Mouse (Mus musculus) heart, embryonic 15.5 days (tissue): Measurements from ENCODE around the gene Adgrg1. TPM values are rescaled to one million over a fixed set of nuclear protein-coding genes. Genes with fewer than 3 reads are reported as not detected.

Source experiments
- ATAC-seq: fragments of 200-750 bp; cut with Nextera tagmentation; replicated peaks from 2 replicates; pipeline ENCODE4 v1.8.0; 2017; ENCODE audit warnings: low read depth, moderate TSS enrichment; ENCODE audit not compliant: insufficient number of reproducible peaks, insufficient read depth, low FRiP score
- H3K27ac ChIP-seq: fragments of 300-500 bp; sonication (generic); 2 replicates; pipeline ENCODE4 v1.5.1; 2015; ENCODE audit warnings: mild to moderate bottlenecking, inconsistent platforms
- H3K27me3 ChIP-seq: fragments of 300-500 bp; sonication (generic); 2 replicates; pipeline ENCODE4 v1.6.1; 2015; ENCODE audit warnings: inconsistent platforms
- H3K36me3 ChIP-seq: fragments of 300-500 bp; sonication (generic); 2 replicates; pipeline ENCODE4 v1.6.1; 2015; ENCODE audit warnings: mild to moderate bottlenecking, inconsistent platforms
- H3K4me1 ChIP-seq: fragments of 300-500 bp; sonication (generic); replicated peaks from 2 replicates; pipeline ENCODE4 v1.6.1; 2015; ENCODE audit warnings: inconsistent platforms
- H3K4me2 ChIP-seq: fragments of 300-500 bp; sonication (generic); 2 replicates; pipeline ENCODE4 v1.6.1; 2015; ENCODE audit warnings: inconsistent platforms, mild to moderate bottlenecking, moderate library complexity
- H3K4me3 ChIP-seq: fragments of 300-500 bp; sonication (generic); 2 replicates; pipeline ENCODE4 v1.5.1; 2015; ENCODE audit warnings: mild to moderate bottlenecking, inconsistent platforms
- H3K9ac ChIP-seq: fragments of 300-500 bp; sonication (generic); 2 replicates; pipeline ENCODE4 v1.6.1; 2015; ENCODE audit warnings: mild to moderate bottlenecking, inconsistent platforms
- H3K9me3 ChIP-seq: fragments of 300-500 bp; sonication (generic); replicated peaks from 2 replicates; pipeline ENCODE4 v1.6.1; 2016; ENCODE audit warnings: inconsistent platforms
- WGBS: fragments of 180-500 bp; shearing (Covaris S2); methylation state at CpG from one replicate; pipeline ENCODE4 v1.1.7; 2015; ENCODE audit warnings: mixed read lengths; 5-methylcytosine and 5-hydroxymethylcytosine counted together
- polyA plus RNA-seq: library from polyadenylated mRNA; unstranded; fragments of >200 nt; fragmentation: Nextera tagmentation; extraction: Ambion mirVana; gene quantifications from 2 replicates; pipeline ENCODE4 v1.2.1, GENCODE M21; 2015

The Adgrg1 gene
- polyA plus RNA-seq, 1 experiment from 2014 or later = 4.6 TPM

DNA sequence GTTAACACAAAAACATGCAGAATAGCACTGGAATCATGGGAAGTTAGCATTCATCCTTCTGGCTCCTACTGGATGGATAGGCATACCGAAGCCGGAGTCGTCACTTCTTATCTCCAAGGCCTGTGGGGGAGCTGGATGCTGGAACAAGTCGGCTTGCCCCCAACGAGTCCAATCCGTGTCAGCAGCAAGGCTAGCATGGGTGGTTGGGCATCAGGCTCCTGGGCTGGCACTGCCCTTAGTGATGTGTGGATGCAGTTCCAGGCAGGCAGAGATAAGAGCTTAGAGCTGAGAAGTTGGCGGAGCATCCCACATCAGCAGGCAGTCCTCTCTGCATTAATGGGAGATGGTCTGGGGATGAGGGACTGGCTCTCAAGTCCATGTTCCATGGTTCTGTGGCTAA lies 13.0 kb downstream of the Adgrg1 start:
- H3K27ac ChIP-seq = no peak overlapping the region
- H3K4me2 ChIP-seq = peak overlapping the region; percentile 16; the same call in 1 of the 2 replicates
- H3K9ac ChIP-seq = no peak overlapping the region
- H3K4me3 ChIP-seq = no peak overlapping the region
- no peaks in the 10 kb centered on the region for H3K9me3 ChIP-seq
- H3K36me3 ChIP-seq = no peaks in the 10 kb centered on the region
- peaks cover 56% of the 10 kb centered on the region for H3K4me1 ChIP-seq
- WGBS = 41% methylated on average over 7 of the region's 7 CpGs
- ATAC-seq = no peak
- H3K27me3 ChIP-seq = no peaks in the 10 kb centered on the region

DNA sequence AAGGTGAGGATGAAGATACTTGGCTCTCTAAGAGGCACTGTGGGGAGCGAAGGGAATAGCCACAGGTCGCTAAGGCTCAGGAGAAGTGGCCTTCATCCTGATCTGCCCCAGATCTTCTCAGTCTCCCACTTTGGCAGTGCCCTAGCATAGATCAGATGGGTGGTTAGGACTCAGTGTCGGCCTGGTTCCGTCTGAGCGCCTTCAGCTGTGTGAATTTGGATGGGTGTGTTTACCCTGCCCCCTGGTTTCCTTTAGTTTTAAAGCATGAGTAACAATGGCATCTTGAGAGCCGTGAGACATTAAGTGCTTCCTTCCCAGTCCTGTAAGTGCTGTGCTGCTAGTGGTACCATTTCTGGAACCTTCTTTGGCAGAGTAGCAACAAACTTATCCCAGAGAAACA lies 14.1 kb downstream of the Adgrg1 start:
- Histone ChIP-seq H3K9me3 (no peaks in the 10 kb centered on the region), H3K4me2 (no peak overlapping the region), H3K4me3 (no peak overlapping the region), H3K4me1 (peaks cover 56% of the 10 kb centered on the region), H3K27ac (no peak overlapping the region), H3K27me3 (no peaks in the 10 kb centered on the region), H3K9ac (no peak overlapping the region), H3K36me3 (no peaks in the 10 kb centered on the region)
- WGBS = 75% methylated on average over 6 of the region's 6 CpGs
- ATAC-seq = no peak

DNA sequence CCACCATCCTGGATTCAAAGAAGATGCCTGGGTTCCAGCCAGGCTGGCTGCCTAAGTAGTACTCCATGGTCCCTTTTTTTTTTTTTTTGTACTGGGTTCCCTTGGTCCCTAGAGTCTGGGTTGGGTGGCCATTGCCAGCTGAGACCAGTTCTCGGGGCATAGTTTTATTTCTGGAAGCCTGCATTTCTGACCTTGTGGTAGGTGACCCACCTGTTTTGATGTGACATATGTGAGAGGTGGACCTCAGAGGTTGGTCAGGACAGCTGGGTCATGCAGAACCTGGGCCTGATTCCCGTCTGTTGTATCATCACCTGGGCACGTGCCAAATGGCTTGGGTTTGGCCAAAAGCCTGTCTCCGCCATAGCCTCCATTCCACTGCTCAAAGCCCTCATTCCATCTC lies 15.2 kb downstream of the Adgrg1 start:
- Histone ChIP-seq H3K27me3 (no peaks in the 10 kb centered on the region), H3K9ac (no peak overlapping the region), H3K4me2 (no peak overlapping the region), H3K9me3 (no peaks in the 10 kb centered on the region), H3K27ac (no peak overlapping the region), H3K4me3 (no peak overlapping the region), H3K4me1 (peaks cover 54% of the 10 kb centered on the region), H3K36me3 (no peaks in the 10 kb centered on the region)
- WGBS = 89% methylated on average over 4 of the region's 4 CpGs
- no peak for ATAC-seq

DNA sequence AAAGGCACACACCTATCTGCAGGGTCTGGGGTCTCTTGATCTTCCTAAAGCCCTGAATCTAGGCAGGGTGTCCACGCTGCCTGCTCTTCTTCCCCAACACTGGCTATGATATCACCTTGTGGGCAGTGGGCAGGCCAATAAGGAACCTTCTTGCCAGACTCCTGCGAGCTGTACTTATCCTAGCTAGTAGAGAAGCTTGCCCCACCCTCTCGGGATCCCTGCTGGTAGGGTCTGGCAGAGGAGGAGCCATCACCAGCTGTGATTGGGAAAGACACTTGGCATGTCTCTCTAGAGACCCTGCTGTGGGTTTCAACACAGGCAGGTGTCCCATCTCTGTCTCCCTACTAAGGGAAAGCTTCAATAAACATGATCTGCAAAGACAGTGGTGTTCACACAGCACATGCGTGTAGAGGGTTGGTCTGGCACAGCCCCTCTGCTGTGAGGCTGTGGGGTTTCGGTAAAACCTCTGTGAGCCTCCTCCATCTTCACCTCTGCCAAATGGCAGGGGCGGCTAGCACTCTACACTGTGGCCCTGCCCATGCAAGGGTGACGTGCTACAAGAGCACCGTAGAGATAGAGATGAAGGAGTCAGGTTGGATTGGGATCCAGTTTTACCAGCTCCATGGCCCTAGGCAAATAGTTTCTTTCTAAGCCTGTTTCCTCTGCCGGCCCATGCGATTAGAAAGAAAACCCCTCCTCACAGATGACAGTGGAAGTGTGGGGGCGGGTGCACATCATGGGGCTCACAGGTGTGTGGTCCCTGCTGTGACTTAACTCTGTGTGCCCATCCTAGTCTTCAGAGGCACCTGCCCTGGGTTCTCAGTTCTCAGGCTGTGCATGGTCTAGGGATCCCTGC lies 16.3 kb downstream of the Adgrg1 start:
- 52% methylated on average over 11 of the region's 11 CpGs for WGBS
- no peak overlapping the region for H3K4me2 ChIP-seq

DNA sequence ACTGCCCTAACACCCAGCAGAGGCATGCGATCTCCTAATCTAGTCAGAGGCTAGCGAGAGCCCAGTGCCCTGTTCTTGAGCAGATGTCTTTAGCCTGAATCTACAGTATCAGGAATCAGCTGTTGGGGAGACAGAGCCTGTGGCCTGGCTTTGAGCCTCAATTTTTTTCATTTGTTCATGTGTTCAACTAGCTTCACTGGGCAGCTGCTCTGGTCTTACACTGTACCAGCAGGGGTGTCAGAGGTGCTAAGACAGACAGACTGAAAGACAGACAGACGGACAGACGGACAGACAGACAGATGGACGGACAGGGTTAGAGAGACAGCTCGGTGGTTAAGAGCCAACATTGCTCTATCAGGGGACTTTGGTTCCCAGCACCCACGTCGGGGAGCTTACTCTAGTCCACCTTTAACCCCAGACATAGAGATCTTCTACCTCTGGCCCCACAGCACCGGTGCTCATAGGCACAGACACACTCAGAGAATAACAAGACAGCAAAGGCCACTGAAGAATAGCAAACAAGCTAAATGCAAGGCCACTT lies 17.0 kb downstream of the Adgrg1 start:
- Histone ChIP-seq H3K27ac (peak overlapping the region; percentile 61; the same call in 1 of the 2 replicates), H3K4me2 (no peak overlapping the region), H3K4me3 (no peak overlapping the region), H3K36me3 (no peaks in the 10 kb centered on the region), H3K9me3 (no peaks in the 10 kb centered on the region), H3K9ac (no peak overlapping the region), H3K4me1 (peaks cover 47% of the 10 kb centered on the region), H3K27me3 (no peaks in the 10 kb centered on the region)
- 74% methylated on average over 9 of the region's 9 CpGs for WGBS
- no peak for ATAC-seq

More for the DNA sequence above, 16.3 kb downstream of the Adgrg1 start:
- no peaks in the 10 kb centered on the region for H3K27me3 ChIP-seq
- H3K27ac ChIP-seq = no peak overlapping the region
- H3K4me1 ChIP-seq = peaks cover 48% of the 10 kb centered on the region
- H3K4me3 ChIP-seq = no peak overlapping the region
- ATAC-seq = no peak
- H3K9me3 ChIP-seq = no peaks in the 10 kb centered on the region
- no peaks in the 10 kb centered on the region for H3K36me3 ChIP-seq
- H3K9ac ChIP-seq = no peak overlapping the region

DNA sequence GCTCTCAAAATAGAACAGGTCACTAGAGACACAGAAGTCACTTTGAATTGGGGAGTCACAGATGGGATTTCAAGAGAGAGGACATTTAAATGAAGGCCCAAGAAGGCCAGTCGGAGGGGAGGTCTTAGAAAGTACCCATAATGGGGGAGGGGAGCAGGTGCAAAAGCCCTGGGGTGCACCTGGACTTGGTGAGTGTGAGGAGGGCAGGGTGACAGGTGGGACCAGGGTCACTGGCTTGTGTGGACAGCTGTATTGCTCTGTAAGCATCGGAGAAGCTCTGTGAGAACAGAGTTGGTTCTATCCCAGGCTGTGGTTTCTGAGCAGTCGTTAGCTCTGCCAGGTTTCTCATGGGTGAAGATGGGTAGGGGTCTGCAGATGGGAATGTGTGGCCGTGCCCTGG lies 17.5 kb downstream of the Adgrg1 start:
- H3K36me3 ChIP-seq = no peaks in the 10 kb centered on the region
- no peaks in the 10 kb centered on the region for H3K9me3 ChIP-seq
- H3K4me3 ChIP-seq = no peak overlapping the region
- H3K4me1 ChIP-seq = peaks cover 42% of the 10 kb centered on the region
- no peaks in the 10 kb centered on the region for H3K27me3 ChIP-seq
- H3K4me2 ChIP-seq = no peak overlapping the region
- no peak overlapping the region for H3K9ac ChIP-seq
- WGBS = 86% methylated on average over 4 of the region's 4 CpGs
- no peak for ATAC-seq
- peak overlapping the region; percentile 61; the same call in 1 of the 2 replicates for H3K27ac ChIP-seq

DNA sequence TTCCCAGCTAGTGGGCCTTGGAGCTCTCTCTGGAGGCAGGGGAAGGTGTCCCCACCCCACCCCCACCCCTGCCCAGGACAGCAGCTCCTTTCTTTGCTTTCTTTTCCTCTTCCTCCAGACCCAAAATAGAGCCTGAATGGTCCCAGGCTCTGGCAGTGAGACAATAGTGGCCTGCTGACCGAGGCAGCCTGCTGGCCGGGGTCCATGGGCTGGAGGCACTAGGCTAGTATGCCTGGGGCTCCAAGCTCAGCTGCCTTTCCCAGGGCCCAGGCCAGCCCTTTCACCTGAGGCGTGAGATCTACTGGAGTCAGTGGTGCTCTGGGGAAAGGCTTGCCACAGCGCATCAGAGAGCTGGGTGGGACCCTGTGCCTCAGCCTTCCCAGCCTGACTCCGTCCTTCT lies 18.0 kb downstream of the Adgrg1 start:
- Histone ChIP-seq H3K27me3 (no peaks in the 10 kb centered on the region), H3K27ac (peak overlapping the region; percentile 61), H3K36me3 (no peaks in the 10 kb centered on the region), H3K9ac (no peak overlapping the region), H3K9me3 (no peaks in the 10 kb centered on the region), H3K4me3 (no peak overlapping the region), H3K4me1 (peaks cover 41% of the 10 kb centered on the region), H3K4me2 (no peak overlapping the region)
- peak; percentile 37 for ATAC-seq
- 52% methylated on average over 5 of the region's 5 CpGs for WGBS

DNA sequence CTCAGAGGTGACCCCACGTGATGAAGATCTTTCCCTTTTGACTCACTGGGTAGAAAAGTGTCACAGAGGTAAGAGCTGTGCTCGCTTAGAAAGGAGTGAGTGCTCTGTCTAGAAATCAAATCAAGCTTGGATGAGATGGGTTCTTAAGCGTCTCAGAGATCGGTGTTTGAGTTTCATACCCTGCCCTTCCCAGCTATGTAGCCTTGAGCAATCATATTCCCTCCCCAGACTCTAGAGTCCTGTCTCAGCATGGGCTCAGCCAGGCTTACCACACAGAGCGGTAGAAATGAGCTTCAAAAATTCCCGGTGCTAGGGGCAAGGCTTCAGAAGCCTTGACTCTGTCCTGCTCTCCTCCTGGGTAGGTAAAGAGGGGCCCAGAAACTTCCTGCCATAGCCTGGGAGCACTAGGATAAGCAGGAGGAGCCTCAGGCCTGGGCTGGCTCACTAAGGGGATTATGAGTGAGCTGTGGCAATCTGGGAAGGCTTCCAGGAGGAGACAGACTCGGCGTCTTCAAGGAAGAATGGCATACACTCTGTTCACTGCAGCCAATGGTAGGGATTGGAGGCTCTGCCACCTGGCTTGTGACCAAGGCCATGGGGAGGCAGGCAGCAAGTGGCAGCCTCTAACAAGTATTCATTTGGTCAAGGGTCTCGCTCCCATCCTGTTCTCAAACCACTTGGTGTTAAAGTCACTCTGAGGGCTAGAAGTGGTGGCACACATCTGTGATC lies 18.6 kb downstream of the Adgrg1 start:
- ATAC-seq = no peak
- H3K4me3 ChIP-seq = no peak overlapping the region
- H3K36me3 ChIP-seq = no peaks in the 10 kb centered on the region
- H3K27ac ChIP-seq = peak overlapping the region; percentile 61
- WGBS = 75% methylated on average over 9 of the region's 9 CpGs
- no peaks in the 10 kb centered on the region for H3K27me3 ChIP-seq
- no peaks in the 10 kb centered on the region for H3K9me3 ChIP-seq
- no peak overlapping the region for H3K9ac ChIP-seq
- no peak overlapping the region for H3K4me2 ChIP-seq
- H3K4me1 ChIP-seq = peaks cover 45% of the 10 kb centered on the region

DNA sequence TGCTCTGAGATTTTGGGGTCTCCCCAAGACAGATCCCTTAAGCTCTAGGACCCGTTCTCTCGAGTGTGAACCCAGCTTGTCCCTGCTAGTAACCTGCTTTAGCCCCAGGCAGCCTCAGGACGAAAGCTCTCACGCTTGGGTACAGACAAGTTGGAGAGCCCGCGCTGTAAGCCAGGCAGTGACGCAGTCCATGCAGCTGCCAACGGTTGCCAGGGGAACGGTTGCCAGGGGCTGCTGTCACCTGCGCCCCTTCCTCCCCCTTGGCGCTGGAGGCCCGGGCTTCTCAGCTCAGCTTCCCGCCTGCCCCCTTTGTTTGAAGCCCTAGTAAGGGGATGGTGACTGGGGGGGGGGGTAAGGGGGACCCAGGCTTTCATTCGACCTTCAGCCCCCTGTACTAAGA lies 19.5 kb downstream of the Adgrg1 start:
- WGBS = 5% methylated on average over 14 of the region's 14 CpGs
- peak overlapping the region; percentile 28; the same call in 1 of the 2 replicates for H3K4me2 ChIP-seq
- H3K27me3 ChIP-seq = no peaks in the 10 kb centered on the region
- no peaks in the 10 kb centered on the region for H3K9me3 ChIP-seq
- ATAC-seq = peak; percentile 61
- no peaks in the 10 kb centered on the region for H3K36me3 ChIP-seq
- no peak overlapping the region for H3K27ac ChIP-seq
- H3K9ac ChIP-seq = no peak overlapping the region
- peaks cover 53% of the 10 kb centered on the region for H3K4me1 ChIP-seq
- H3K4me3 ChIP-seq = no peak overlapping the region

DNA sequence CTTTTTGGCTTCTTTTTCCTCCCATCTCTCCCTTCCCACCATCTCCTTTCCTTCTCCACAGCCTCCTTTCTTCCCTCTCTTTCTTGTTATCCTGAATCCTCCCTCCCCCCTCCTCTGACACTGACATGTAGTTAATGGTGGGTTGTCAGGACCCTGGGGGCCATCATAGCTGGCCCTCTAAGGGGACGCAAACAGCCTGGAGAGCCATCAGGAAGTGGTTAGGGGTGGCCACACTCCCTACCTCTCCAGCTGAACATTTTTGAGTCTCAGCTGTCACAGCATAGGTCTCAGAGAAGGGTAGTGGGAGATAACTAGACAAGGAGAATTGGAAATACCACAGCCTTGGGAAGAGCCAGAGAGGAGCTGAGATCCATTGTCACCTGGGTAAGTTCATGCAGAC lies 20.0 kb downstream of the Adgrg1 start:
- WGBS = 55% methylated on average over 1 of the region's 1 CpGs
- peaks cover 58% of the 10 kb centered on the region for H3K4me1 ChIP-seq

DNA sequence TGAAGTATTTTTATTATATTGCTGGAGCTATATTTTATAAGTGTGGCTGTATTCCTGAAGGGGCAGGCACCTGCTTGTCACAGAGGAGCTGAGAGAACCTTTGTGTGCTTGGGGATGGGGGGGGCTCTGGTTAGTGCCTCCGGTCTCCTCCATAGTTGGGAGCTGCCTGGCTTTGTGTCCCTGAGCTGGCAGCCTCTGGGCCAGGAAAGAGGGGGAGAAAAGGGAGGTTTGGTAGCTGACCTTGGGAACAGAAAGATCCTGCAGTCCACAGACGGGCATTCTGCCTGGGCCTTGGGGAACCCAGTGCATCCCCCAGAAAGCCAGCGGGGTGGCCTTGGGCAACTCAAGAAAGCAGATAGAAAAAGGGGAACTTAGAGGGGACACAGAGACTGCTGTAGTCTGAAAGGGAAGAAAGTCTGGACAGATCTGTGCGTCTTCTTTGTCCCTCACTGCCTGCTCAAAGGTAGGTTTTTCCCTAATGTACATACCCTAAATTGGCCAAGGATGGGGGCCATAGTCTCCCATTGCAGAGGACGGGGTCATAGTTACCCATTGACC lies 20.9 kb downstream of the Adgrg1 start:
- peaks cover 64% of the 10 kb centered on the region for H3K4me1 ChIP-seq
- H3K27me3 ChIP-seq = no peaks in the 10 kb centered on the region
- H3K27ac ChIP-seq = no peak overlapping the region
- H3K36me3 ChIP-seq = no peaks in the 10 kb centered on the region
- 79% methylated on average over 5 of the region's 5 CpGs for WGBS
- no peaks in the 10 kb centered on the region for H3K9me3 ChIP-seq
- no peak for ATAC-seq
- H3K4me3 ChIP-seq = no peak overlapping the region
- H3K9ac ChIP-seq = no peak overlapping the region
- no peak overlapping the region for H3K4me2 ChIP-seq

More for the DNA sequence above, 20.0 kb downstream of the Adgrg1 start:
- Histone ChIP-seq H3K4me2 (no peak overlapping the region; the same call in 1 of the 2 replicates), H3K9ac (no peak overlapping the region), H3K27ac (no peak overlapping the region), H3K36me3 (no peaks in the 10 kb centered on the region), H3K27me3 (no peaks in the 10 kb centered on the region), H3K4me3 (no peak overlapping the region), H3K9me3 (no peaks in the 10 kb centered on the region)
- no peak for ATAC-seq
